Mouse (Mus musculus) heart, adult 11 months (tissue): Measurements from ENCODE around the gene Tsc22d4.

Source experiments
- DNase-seq: peaks from one replicate; pipeline ENCODE4 v3.0.0; 2022

The Tsc22d4 gene

DNA sequence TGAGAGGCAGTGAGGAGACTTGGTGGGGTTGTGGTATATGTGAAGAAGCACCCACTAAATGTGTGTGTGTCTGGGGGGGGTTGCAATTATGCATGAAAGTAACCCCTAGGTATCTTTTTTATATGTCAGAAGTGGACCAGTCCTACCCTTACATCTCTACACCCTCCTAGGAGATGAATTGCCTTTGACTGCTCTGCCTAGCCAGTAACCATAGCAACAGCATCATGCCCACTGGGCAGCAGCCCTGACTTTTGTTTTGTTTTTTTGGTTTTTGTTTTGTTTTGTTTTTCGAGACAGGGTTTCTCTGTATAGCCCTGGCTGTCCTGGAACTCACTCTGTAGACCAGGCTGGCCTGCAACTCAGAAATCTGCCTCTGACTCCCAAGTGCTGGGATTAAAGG, 22.9 kb downstream of the Tsc22d4 start:
- DNase-seq: no peak

DNA sequence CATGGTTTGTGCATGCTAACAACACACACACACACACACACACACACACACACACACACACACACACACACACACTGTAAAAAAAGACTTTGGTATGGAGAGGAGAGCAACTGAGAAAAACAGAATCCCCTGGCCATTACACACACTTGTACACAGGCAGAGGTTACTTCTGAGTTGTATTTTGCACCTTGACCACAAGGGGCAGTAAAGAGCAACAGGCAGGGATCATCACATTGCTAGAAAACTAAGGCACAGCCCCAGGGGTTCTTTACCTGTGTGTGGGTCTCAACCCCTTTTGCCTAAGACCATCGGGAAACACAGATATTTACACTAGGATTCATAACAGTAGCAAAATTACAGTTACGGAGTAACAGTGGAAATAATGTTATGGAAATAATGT, 25.2 kb downstream of the Tsc22d4 start:
- peak; percentile 85 for DNase-seq

DNA sequence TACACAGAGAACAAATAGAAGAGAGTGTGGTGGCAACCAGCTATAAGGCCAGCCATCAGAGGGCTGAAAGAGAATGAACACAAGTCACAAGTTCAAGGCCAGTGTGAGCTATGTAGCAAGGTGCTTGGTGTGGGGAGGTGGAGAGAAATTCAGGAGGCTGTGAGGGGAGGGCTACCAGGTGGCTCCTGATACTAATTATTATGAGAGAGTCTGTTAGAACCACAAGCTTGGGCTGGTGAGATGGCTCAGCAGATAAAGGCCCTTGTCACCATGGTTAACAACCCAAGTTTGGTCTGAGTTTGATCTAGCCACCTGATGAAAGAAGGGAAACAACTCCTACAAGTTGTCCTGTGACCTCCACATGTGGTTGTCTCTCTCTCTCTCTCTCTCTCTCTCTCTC, 27.2 kb downstream of the Tsc22d4 start:
- no peak for DNase-seq

DNA sequence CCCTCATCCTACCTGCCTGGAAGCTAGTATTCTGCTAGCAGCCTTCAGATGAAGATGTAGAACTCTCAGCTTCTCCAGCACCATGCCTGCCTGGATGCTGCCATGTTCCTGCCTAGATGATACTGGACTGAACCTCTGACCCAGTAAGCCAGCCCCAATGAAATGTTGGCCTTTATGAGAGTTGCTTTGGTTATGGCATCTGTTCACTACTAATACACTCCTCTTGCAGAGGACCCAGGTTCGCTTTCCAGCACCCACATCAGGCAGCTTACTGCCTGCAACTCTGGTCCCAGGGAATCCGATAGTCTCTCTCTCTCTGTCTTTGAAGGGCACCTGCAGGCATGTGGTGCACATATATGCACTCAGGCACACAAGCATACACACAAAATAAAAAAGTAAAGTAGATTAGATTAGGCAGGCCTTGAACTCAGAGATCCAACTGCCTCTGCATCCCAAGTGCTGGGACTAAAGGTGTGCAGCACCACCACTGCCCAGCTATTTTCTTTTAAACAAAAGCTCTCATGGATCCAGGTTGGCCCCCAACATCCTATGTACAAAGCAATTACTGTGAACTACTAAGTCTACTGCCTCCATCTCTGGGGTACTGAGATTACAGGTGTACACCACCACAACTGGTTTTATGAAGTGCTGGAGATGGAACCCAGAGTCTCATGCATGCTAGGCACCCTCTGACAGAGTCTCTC, 30.2 kb downstream of the Tsc22d4 start:
- peak; percentile 79 for DNase-seq

DNA sequence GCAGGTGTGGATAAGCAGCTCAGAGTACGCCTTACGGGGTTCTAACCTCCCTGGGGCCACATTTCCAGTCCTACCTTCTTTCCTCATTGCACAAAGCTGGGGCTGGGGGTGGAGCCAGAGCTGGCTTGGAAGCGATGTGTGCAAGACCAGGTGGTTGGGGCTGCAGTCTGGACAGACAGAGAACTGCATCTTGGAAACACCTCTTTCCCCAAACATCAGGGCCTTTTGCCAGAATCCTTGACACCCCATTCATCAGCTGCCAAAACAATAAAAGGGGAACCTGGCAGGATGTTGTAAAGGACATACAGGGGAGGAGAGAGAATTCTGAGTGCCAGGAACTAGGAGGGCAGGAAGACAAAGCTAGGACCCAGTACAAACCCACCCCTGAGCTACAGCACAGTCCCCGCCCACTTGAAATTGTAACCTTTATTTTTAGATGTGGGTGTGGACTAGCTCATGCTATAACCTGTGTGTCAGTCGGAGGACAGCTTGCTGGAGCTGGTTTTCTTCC, 30.9 kb downstream of the Tsc22d4 start:
- peak; percentile 95 for DNase-seq

DNA sequence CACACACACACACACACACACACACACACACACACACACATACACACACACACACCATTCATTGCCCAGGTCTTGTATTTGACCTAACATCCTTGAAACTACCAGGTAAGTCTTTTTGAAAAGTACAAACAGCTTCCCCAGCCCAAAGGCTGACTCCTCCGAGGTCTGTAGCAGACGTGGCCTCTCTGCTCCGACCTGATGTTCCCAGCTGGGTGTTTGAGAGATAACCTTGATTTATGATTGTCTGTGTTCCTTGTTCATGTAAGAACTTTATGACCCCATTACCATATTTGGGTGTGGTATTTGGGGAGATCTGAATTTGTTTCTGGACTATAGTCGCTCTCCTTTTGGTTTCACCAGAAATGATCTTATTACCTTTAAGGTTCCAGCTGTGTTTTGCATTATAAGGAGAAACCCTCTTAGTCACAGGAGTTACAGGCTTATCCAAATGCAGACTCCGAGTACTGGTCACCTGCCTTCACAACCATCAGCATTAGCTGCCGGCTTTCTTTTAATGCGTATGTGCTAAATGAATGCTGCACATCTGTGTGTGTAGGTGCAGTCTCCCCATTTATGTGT, 31.8 kb downstream of the Tsc22d4 start:
- DNase-seq: peak; percentile 86

DNA sequence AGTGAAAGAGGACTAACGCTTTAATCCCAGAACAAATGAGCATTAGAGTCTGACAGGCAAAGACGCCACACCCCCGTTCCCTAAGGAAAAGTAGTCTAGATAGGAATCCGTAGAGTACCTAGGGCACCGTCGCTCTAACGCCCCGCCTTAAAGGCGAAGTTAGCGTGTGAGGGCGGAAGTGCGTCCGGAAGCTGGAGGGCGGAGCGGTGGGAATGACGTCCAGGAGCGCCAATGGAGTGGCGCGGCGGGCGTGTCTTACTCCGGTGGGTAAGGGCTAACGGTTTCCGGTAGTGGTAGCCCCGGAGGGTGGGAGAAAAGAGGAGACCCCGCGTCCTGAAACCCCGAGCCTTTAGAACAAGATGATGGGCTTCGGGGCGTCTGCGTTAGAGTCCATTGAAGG, 33.1 kb downstream of the Tsc22d4 start, which contains the start of gene Ppp1r35:
Ppp1r35 (plus strand) TSS at position 215 of the 400 bp plus-strand sequence.
- peak; percentile 100 for DNase-seq

DNA sequence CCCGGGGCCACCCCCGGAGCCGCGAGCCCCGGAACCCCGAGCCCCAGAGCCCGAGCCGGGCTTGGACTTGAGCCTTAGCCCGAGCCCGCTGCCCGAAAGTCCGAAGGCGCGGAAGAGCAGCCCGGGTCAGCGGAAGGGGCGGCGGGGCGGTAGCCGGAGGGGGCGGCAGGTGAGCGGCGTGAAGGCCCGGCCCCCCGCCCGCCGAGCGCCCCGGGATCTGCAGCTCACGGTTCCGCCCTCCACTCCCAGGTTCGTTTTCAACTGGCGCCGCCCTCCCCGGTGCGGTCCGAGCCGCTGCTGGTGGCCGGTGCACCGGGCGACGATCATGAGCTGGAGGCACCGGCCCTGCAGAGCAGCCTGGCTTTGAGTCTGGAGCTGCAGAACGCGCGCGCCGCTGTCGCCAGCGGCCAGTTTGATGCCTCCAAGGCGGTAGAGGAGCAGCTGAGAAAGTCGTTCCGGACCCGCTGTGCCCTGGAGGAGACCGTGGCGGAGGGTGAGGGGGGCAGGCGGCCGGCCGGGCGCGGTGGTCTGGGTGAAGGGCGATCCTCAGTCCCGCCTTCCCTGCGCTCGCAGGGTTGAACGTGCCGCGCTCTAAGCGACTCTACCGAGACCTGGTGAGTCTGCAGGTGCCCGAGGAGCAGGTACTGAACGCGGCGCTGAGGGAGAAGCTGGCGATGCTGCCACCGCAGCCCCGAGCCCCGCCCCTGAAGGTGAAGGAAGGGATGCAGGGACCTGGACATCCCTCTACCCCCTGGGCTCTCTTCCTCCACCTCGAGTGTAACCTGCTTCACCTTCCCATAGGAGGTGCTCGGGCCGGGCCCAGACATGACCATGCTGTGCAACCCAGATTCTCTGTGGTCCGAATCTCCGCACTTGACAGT, 33.8 kb downstream of the Tsc22d4 start:
- peak; percentile 95 for DNase-seq

DNA sequence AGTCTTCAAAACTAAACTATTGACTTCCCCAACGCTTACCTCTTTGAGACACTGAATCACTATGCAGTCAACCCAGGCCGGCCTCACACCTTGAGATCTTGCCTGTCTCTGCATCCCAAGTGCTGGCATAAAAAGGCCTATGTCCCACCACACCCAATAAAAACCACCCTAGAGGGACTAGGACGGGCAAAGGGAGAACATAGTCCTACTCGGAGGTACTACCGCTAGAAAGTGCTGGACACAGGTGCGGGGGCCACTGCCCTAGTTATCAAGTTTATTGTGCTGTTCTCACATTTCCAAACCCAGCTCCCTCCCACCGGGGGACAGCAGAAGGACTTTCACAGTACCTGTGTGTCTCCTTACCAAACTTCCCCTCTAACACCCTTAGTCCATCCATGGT, 36.1 kb downstream of the Tsc22d4 start:
- DNase-seq: peak; percentile 90

DNA sequence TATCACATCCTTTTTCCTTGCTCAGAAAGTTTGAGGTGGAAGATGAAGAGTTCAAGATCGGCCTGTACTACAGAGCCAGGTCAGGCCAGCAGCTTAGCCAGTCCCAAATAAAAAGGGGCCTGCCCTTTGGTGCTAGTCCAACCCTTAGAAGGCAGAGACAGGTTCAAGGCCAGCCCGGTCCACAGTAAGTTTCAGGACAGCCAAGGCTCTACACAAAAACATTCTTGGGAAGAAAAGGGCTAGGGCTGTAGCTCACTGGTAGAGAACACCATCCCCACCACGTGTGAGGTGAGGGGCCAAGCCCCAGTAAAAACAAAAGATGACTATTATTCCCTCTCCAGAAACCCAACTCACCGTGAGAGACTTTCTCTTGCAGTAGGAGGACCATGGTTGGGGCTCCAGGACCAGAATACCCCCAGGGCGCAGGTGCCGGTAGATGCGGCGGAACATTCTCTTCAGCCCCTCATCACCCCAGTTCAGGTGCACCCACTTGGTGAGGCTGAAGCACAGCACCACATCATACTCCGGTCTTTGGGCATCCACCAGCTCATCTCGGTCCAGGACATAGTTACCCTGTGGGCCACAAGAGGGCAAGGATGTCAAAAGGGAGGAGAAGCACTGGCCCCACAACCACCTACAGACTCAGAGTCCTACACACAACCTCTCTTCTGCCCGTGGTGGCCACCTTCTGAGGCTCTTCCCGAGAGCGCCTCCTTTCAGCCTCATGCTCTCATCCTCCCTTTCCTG, 37.4 kb downstream of the Tsc22d4 start:
- DNase-seq: peak; percentile 92

DNA sequence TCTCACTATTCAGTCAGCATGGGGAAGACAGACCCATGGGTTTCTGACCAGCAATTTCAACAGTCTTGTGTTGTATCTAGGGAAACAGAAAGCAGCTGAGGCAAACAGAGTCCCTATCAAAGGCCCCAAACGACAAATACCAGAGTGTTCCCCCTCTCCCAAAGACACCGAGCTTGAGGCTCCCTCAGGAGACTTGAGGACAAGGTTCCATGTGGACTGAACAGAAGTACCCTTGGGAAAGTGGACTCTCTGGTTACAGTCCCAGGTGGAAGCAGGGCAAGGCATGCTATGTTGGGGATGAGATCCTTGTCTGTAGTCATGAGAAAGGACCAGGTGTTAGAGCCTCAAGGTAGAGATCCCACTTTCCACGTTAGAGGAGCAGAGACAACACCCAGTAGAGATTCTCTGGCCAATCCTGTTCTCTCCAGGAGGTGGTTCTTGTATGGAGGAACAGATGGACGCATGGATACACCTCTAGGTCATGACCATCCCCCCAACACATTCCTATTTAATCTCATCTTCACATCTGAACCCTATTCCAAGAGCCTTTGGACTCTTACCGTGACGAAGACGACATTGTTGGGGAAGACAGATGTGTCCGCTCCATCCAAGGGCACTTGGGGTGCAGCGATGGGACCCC, 38.5 kb downstream of the Tsc22d4 start:
- peak; percentile 94 for DNase-seq

DNA sequence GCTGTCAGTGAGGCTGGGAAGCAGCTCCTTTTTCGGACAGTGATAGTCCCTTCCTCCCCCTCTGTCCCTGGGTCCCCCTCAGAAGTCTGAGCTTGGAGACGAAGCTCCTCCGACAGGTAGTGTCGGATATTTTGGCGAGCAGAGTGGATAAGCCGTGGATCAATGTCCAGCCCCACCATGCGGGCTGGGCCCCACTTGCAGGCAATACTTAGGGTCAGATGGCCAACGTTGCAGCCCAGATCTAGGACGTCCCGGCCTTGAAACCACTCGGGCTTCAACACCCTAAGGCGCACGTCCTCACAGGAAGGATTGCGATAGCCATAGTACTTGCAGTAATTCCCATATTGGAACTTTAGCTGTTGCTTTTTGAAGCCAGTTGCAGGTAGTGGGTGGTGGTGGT, 39.0 kb downstream of the Tsc22d4 start:
- no peak for DNase-seq

DNA sequence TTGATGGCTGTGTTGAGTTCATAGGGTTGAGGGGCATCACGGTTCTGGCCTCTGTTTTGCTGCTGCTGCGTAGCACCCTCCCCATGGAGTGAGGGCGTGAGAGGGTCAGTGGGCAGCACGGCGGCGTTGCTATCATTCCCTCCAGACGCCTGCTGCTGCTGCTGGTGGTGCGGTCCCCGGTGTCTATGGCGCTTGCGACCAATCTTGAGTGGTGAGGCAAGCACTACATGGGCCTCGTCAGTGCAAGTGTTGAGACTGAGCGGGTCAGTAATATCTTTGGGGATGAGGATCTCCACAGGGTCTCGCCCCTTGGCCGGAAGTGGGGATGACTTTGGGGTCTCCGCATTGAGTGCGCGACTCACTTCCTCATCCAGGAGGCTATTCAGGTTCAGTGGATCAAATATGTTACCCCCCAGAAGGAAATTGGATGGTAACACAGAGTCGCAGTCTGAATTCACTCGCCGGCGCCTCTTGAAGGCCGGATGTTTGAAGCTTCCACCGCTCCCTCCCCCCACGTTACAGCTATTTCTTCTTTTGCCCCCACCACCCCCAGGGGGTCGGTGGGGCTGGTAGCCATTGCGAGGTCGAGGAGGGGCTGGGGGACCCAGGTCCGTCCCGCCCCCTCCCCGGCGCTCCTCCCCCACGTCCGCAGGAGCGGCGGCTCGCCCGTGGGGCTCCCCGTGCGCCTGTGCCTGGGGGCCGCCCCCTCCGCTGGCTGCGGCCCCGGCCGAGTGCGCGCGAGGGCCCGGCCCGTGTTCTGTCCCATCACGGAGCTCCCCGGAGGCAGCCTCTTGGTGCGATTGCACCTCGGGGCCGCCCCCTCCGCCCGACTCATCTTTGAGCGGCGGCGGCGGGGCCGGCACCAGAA, 39.9 kb downstream of the Tsc22d4 start:
- peak; percentile 98 for DNase-seq

DNA sequence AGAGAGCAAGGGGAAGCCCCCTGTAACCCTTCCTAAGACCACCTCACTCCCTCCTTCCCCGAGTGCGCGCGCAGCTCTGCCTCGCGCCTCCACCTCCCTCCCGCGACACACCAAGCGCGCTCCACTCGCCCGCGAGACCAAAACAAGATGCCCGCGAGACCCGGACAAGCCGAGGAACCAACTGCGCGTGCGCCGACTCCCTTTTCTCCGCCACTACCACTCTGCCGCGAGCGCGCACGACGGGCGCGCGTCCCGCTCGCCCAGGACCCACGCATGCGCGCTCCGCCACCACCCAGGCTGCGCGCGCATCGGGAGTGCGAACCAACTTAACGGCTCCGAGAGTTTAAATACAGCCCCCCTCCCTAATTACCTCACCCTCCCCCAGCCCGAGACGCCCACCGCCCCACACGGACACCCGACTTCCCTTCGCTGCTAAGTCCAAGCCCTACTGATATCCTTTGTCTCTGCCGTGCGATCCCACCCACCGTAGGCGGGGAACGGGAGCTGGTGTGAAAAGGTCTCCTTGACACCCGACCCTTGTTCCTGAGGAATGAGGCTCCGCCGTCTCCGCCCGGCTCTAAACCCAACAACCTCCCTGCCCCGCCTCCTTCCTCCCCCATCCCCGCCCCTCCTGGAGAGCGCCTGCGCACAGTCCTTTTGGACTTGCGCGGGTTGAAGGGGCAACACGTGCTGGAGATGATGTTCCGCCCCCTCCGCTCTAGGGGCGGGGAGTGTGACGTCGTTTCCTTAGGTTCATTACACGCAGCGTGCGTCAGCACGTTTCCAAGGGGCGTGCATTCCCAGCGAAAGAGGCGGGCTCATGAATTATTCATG, 40.8 kb downstream of the Tsc22d4 start:
- peak; percentile 100 for DNase-seq

DNA sequence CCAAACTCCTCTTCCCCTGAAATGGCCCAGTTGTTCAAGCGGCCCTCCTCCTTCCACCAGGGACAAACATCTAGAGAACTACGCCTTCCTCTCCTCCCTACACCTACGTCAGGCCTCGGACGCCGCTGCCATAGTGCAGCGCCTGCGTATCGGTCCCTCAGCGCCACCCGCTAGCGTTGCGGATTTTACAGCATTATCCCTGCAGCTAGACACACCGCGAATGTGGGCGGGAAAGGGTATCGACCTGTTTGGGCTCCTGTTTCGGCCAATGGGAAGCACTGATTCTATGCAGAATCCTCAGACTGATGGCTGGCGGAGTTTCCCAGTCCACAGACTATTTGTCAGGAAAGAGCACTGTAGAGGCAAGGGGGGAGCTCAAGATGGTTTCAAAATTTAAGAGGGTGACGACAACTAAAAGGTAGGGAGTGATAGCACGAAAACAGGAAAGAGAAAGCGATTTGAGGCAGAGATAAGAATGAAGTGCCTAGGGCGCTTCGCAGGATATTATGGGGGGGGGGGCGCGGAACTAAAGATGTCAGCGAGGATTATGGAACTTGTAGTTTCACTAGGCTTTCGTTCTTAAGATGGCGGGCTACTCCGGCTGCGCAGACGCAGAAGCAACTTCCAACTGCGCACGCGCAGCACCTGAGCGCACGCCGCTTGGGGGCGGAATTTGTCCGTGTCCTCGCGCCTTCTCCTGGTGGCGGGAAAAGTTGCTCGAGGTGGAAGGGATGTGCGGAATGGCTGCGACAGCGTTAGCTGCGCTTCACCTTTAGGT, 41.8 kb downstream of the Tsc22d4 start, which contains the start of the genes Mepce and Zcwpw1:
Mepce (minus strand) TSS at position 505 of the 778 bp plus-strand sequence.
Zcwpw1 (plus strand) TSS at position 648 of the 778 bp plus-strand sequence.
- DNase-seq: peak; percentile 99

DNA sequence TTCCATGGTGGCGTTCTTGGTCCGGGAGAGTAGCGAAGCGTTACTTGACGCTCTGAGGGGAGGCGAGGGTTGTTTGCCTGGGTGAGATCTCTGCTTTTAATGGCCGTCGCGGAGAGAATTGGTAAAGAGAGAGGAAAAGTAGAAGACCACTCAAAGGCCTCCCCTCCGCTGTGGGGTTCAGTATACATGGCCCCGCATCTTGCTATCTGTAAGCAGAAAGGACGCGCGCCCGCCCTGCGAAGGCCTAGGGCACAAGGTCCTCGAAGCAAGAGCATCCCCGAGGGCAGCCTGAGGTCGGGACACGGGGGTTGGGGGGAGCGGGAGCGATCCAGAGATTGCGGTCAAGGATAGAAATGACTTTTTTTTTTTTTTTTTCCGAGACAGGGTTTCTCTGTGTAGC, 42.6 kb downstream of the Tsc22d4 start:
- peak; percentile 96 for DNase-seq

DNA sequence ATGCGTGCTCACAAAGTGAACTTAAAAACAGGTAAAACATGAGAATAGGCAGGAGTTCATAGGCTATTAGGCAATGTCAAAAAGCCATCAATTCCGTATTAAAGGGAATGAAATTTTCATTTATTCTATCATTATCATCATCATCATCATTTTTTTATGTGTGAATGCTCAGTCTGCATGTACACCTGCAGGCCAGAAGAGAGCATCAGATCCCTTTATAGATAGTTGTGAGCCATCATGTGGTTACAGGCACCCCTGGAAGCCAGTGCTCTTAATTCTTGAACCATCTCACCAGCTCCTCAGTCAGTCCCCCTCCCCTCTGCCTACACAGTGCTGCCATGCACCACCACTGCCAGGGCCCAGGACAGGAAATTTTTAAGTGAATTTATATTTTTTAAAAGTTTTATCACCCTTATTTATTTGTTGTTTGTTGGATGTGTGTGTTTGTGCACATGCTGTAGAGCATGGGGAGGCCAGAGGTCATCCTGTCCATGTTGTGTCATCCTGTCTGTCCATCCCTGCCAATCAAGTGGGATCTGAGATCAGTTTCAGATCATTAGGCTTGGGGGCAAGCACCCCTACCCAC, 43.5 kb downstream of the Tsc22d4 start:
- DNase-seq: peak; percentile 88

DNA sequence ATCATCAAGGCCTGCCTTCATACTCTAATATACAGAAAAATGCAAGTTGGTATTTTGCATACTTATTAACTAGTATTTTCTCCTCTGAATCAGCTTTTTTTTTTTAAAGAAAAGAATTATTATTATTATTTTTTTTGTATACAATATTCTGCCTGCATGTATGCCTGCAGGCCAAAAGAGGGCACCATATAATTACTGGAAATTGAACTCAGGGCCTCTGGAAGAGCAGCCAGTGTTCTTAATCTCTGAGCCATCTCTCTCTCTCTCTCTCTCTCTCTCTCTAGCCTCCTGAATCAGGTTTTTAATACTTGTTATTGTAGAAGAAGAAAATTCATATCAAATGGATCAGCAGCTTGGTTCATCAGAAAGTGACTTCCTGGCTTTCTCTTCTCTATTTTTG, 46.0 kb downstream of the Tsc22d4 start:
- DNase-seq: peak; percentile 24

DNA sequence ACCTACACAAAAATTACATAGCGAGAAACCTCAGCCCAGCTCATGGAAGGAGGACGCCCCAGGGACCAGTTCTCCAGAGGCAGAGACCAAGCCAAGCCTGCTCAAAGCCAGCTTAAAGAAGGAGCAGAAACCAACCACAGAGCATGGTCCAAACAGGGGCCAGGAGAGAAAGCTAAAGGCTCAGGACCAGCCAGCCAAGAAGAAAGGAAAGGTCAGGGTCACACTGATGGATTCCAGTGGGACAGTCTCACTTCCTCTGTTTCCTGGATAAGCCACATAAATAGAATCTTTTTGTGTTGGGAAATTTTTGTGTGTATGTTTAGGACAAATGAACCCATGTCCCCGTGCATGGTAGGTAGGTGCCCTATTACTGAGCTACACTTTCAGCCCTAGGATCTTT, 51.1 kb downstream of the Tsc22d4 start:
- peak; percentile 87 for DNase-seq
